22 mouse cellular contexts compared by ENCODE assay signal in genomic region chr4:48100217-48100616, GRCm38 (mm10). TPM values are rescaled to one million over a fixed set of nuclear protein-coding genes. Genes with fewer than 3 reads are reported as not detected.
"Had no signal": no experiment of that assay in that cellular context is flagged by ENCODE, and none has a peak within 500 bp of the region (broad histone marks: within the 10 kb centered on the region; RNA-seq: fewer than 3 reads in every experiment).

No protein-coding gene starts in this region.

- H3K4me2 ChIP-seq: liver, embryonic 13.5 days; liver, embryonic 15.5 days; lung, embryonic 15.5 days; midbrain, embryonic 12.5 days; neural tube, embryonic 12.5 days had no signal

- H3K36me3 ChIP-seq: liver, embryonic 13.5 days; liver, embryonic 15.5 days; lung, embryonic 15.5 days; midbrain, embryonic 12.5 days; neural tube, embryonic 12.5 days had no signal

- H3K9me3 ChIP-seq: liver, embryonic 13.5 days; liver, embryonic 15.5 days; lung, embryonic 15.5 days; megakaryocyte, embryonic 14.5 days; midbrain, embryonic 12.5 days; neural tube, embryonic 12.5 days had no signal

- H3K4me1 ChIP-seq: liver, embryonic 13.5 days; liver, embryonic 15.5 days; lung, embryonic 15.5 days; megakaryocyte, embryonic 14.5 days; midbrain, embryonic 12.5 days; neural tube, embryonic 12.5 days had no signal

- H3K4me3 ChIP-seq: liver, embryonic 13.5 days; liver, embryonic 15.5 days; lung, embryonic 15.5 days; megakaryocyte, embryonic 14.5 days; midbrain, embryonic 12.5 days; neural tube, embryonic 12.5 days had no signal

- ATAC-seq: liver, postnatal 0 days; lung, postnatal 0 days; midbrain, embryonic 16.5 days had no signal

- DNase-seq: liver, embryonic 13.5 days; liver, postnatal 0 days; lung, adult 2 months; lung, postnatal 14 days; lung, postnatal 36 days; midbrain, embryonic 14.5 days; retina, postnatal 1 day; right cerebral cortex, adult 18-20 months; right cerebral cortex, postnatal 25 days; right cerebral cortex, postnatal 4 days; spleen, adult 18-20 months; thymus, adult 18-20 months; thymus, postnatal 14 days; thymus, postnatal 36 days had no signal

- H3K9ac ChIP-seq: liver, embryonic 13.5 days; liver, embryonic 15.5 days; liver, postnatal 0 days; lung, embryonic 15.5 days; midbrain, embryonic 12.5 days; neural tube, embryonic 12.5 days had no signal

- H3K27me3 ChIP-seq: lung, embryonic 15.5 days; neural tube, embryonic 12.5 days had no signal

- H3K27ac ChIP-seq: liver, embryonic 13.5 days; liver, embryonic 15.5 days; lung, embryonic 15.5 days; macrophage; midbrain, embryonic 12.5 days; neural tube, embryonic 12.5 days had no signal

RNA-seq across cellular contexts. Expression of gene Nr4a3, which starts 55.3 kb away (rescaled TPM):
- polyA plus RNA-seq: liver, embryonic 13.5 days; liver, embryonic 15.5 days; liver, postnatal 0 days had no signal
